ENCODE assay signal across 10 mouse cellular contexts in genomic region chr1:57949195-57949594, GRCm38 (mm10). TPM values are rescaled to one million over a fixed set of nuclear protein-coding genes. Genes with fewer than 3 reads are reported as not detected.
DNase-seq lines count a peak whose midpoint lies in the region; ATAC-seq and TF ChIP-seq lines count a peak whose summit lies in the region.
"Had no signal": no experiment of that assay in that cellular context is flagged by ENCODE, and none has a peak within 500 bp of the region (broad histone marks: within the 10 kb centered on the region; RNA-seq: fewer than 3 reads in every experiment).

No protein-coding gene starts in this region.

- H3K9ac ChIP-seq in liver, postnatal 0 days (replicated peaks), result no peak overlapping the region
- H3K9ac ChIP-seq in midbrain, embryonic 14.5 days (replicated peaks; ENCODE audit: low read length), result no peak overlapping the region
- H3K9ac ChIP-seq: limb, embryonic 15.5 days had no signal

- no peak for DNase-seq in gastrocnemius, adult 2 months
- DNase-seq in gastrocnemius, postnatal 25 days, result no peak
- DNase-seq in liver, postnatal 0 days, result no peak
- no peak for DNase-seq in liver
- peak; percentile 58 for DNase-seq in brain, adult 2 months (ENCODE audit: low read depth, low spot score)
- peak; percentile 75 for DNase-seq in midbrain, embryonic 14.5 days
- DNase-seq in right cerebral cortex, postnatal 14 days, result no peak
- no peak for DNase-seq in frontal cortex, postnatal 14 days (ENCODE audit: low spot score in 2 of 2)
- DNase-seq: cerebellum, adult 11 months had no signal

- no peak overlapping the region for H3K27ac ChIP-seq in gastrocnemius, adult 2 months
- H3K27ac ChIP-seq in liver, postnatal 0 days (ENCODE audit: low read depth), result no peak overlapping the region
- no peak overlapping the region for H3K27ac ChIP-seq in midbrain, embryonic 14.5 days (replicated peaks; ENCODE audit: low read depth, low read length)
- H3K27ac ChIP-seq: limb, embryonic 15.5 days had no signal

- no peak overlapping the region for H3K4me2 ChIP-seq in liver, postnatal 0 days (ENCODE audit: low read depth, low read length)
- H3K4me2 ChIP-seq in midbrain, embryonic 14.5 days (ENCODE audit: low read length), result no peak overlapping the region
- H3K4me2 ChIP-seq: limb, embryonic 15.5 days had no signal

- no peak overlapping the region for H3K4me3 ChIP-seq in gastrocnemius, adult 2 months
- no peak overlapping the region for H3K4me3 ChIP-seq in liver, postnatal 0 days (ENCODE audit: low read depth, low read length)
- no peak overlapping the region for H3K4me3 ChIP-seq in midbrain, embryonic 14.5 days (replicated peaks; ENCODE audit: low read depth, low read length)
- H3K4me3 ChIP-seq: limb, embryonic 15.5 days had no signal

- H3K36me3 ChIP-seq in liver, postnatal 0 days (replicated peaks; ENCODE audit: insufficient read depth, low read length), result 0 out of 2 replicates have a peak, but pooled peaks cover 3% of the 10 kb centered on the region
- H3K36me3 ChIP-seq in midbrain, embryonic 14.5 days (ENCODE audit: control insufficient read depth, insufficient read depth, low read length), result peaks cover 9% of the 10 kb centered on the region

- peak; percentile 70 for TF ChIP-seq CTCF in gastrocnemius, adult 2 months (IDR thresholded peaks at IDR 0.05)
- TF ChIP-seq CTCF in liver, postnatal 0 days (IDR thresholded peaks at IDR 0.05; ENCODE audit: low read depth), result peak; percentile 57

- TF ChIP-seq EP300 in liver, postnatal 0 days (IDR thresholded peaks at IDR 0.05; ENCODE audit: low read depth), result no peak

- WGBS in liver, postnatal 0 days (ENCODE audit: insufficient replicate concordance), result 28% methylated on average over 1 of the region's 1 CpGs
- WGBS in midbrain, embryonic 14.5 days, result 4% methylated on average over 1 of the region's 1 CpGs

- H3K27me3 ChIP-seq in liver, postnatal 0 days (ENCODE audit: insufficient read depth, low read length), result no peaks in the 10 kb centered on the region
- H3K27me3 ChIP-seq in midbrain, embryonic 14.5 days (ENCODE audit: control insufficient read depth, insufficient read depth, low read length), result no peaks in the 10 kb centered on the region
- H3K27me3 ChIP-seq: limb, embryonic 15.5 days had no signal

- no peaks in the 10 kb centered on the region for H3K4me1 ChIP-seq in liver, postnatal 0 days (ENCODE audit: insufficient read depth)
- no peaks in the 10 kb centered on the region for H3K4me1 ChIP-seq in midbrain, embryonic 14.5 days (ENCODE audit: control insufficient read depth, insufficient read depth, low read length)

- intact Hi-C loops in gastrocnemius, adult 2 months (cut with DNase I), result loop anchor here (2.0 to 10.0 kb wide), 2 partner anchors 174 to 520 kb away; partner anchors contain the start of gene Spats2l

- ATAC-seq in liver, postnatal 0 days, result no peak
- no peak for ATAC-seq in midbrain, embryonic 14.5 days (ENCODE audit: low FRiP score, low TSS enrichment)

- no peaks in the 10 kb centered on the region for H3K9me3 ChIP-seq in liver, postnatal 0 days (ENCODE audit: low read length)
- no peaks in the 10 kb centered on the region for H3K9me3 ChIP-seq in midbrain, embryonic 14.5 days (ENCODE audit: control insufficient read depth, low read length)
- H3K9me3 ChIP-seq: limb, embryonic 15.5 days had no signal

RNA-seq across cellular contexts. Expression of gene Sgo2a, which starts 46.6 kb away (rescaled TPM):
- total RNA-seq in gastrocnemius, adult 2 months (2021), result under 1 TPM; 0.13 to 0.56 TPM
- total RNA-seq in gastrocnemius, postnatal 25 days (2021), result under 1 TPM; 0.38 to 0.43 TPM
- 4.1 and 4.6 TPM in 2 replicates for polyA plus RNA-seq in liver, postnatal 0 days (2015; fragmentation: Nextera tagmentation; extraction: Ambion mirVana)
- 2.8 and 5.2 TPM in 2 replicates for polyA plus RNA-seq in midbrain, embryonic 14.5 days (2014; fragmentation: Nextera tagmentation; extraction: Ambion mirVana)

Comparison
In these comparisons a context has a peak if more than half of its experiments do, and no peak if none do; other contexts are left out.
1. DNase-seq: peak in brain, adult 2 months (single experiment) and midbrain, embryonic 14.5 days (single experiment); none in gastrocnemius, adult 2 months (single experiment), gastrocnemius, postnatal 25 days (single experiment), liver, postnatal 0 days (single experiment), liver (single experiment), right cerebral cortex, postnatal 14 days (single experiment) and frontal cortex, postnatal 14 days (0 of 2).